Mouse (Mus musculus) left cerebral cortex, adult 6 months (tissue): Measurements from ENCODE around the gene Fam78b. TPM values are rescaled to one million over a fixed set of nuclear protein-coding genes. Genes with fewer than 3 reads are reported as not detected.

Experiments
- long read RNA-seq, 2 experiments: library from polyadenylated mRNA; unstranded; transcript quantifications; one replicate each; pipeline ENCODE4 v2.0.0; 2019 to 2020
- polyA plus RNA-seq: library from polyadenylated mRNA; unstranded; fragments of <200 nt; fragmentation: Nextera tagmentation; gene quantifications from 2 replicates; pipeline ENCODE4 v1.2.3, GENCODE M21; 2021

Gene Fam78b
- 2.7 and 8.5 TPM in 2 replicates for polyA plus RNA-seq
- long read RNA-seq, experiment 1, full-length matches to known transcripts: 2 of 7 reads
- long read RNA-seq, experiment 1, partial matches to known transcripts: 1 of 7 reads
- long read RNA-seq, experiment 1, other reads (novel, unspliced or antisense): 4 of 7 reads
- long read RNA-seq, experiment 2, partial matches to known transcripts: 1 of 5 reads
- long read RNA-seq, experiment 2, other reads (novel, unspliced or antisense): 4 of 5 reads

GRCm38 (mm10) chr1:167001174-167001843, at the start of gene Fam78b:
TSS of gene Fam78b (plus strand) at chr1:167001417.

